18 mouse cellular contexts compared by ENCODE assay signal in genomic region chr3:153509643-153510042, GRCm38 (mm10).
A peak's percentile ranks its signal among the peaks of the same experiment; 100 is the strongest.
DNase-seq lines count a peak whose midpoint lies in the region; ATAC-seq lines count a peak whose summit lies in the region.
"Had no signal": no experiment of that assay in that cellular context is flagged by ENCODE, and none has a peak within 500 bp of the region (broad histone marks: within the 10 kb centered on the region; RNA-seq: fewer than 3 reads in every experiment).

No protein-coding gene starts in this region.

- H3K4me2 ChIP-seq in midbrain, embryonic 14.5 days (ENCODE audit: low read length) = no peak overlapping the region
- H3K4me2 ChIP-seq in midbrain, embryonic 11.5 days = no peak overlapping the region
- H3K4me2 ChIP-seq: embryonic facial prominence, embryonic 12.5 days; heart, embryonic 11.5 days; intestine, embryonic 15.5 days had no signal

- no peaks in the 10 kb centered on the region for H3K36me3 ChIP-seq in midbrain, embryonic 14.5 days (ENCODE audit: control insufficient read depth, insufficient read depth, low read length)
- no peaks in the 10 kb centered on the region for H3K36me3 ChIP-seq in midbrain, embryonic 11.5 days (ENCODE audit: control insufficient read depth, insufficient read depth, low read length)
- H3K36me3 ChIP-seq: intestine, embryonic 15.5 days had no signal

- H3K9ac ChIP-seq in midbrain, embryonic 14.5 days (replicated peaks; ENCODE audit: low read length) = no peak overlapping the region
- no peak overlapping the region for H3K9ac ChIP-seq in midbrain, embryonic 11.5 days (ENCODE audit: low read length)
- H3K9ac ChIP-seq: embryonic facial prominence, embryonic 12.5 days; intestine, embryonic 15.5 days had no signal

- ATAC-seq in frontal cortex, adult (ENCODE audit: low TSS enrichment) = 0 out of 2 replicates have a peak, but pooled peaks have one; percentile 11
- ATAC-seq in midbrain, embryonic 14.5 days (ENCODE audit: low FRiP score, low TSS enrichment) = no peak
- no peak for ATAC-seq in midbrain, embryonic 11.5 days (ENCODE audit: low FRiP score)
- ATAC-seq in megakaryocyte-erythroid progenitor cell, adult 5-6 weeks (replicated peaks; ENCODE audit: low FRiP score, low TSS enrichment, poor library complexity, severe bottlenecking) = 0 out of 2 replicates have a peak, but pooled peaks have one; percentile 35
- ATAC-seq: intestine, embryonic 15.5 days had no signal

- no peak overlapping the region for H3K4me3 ChIP-seq in midbrain, embryonic 14.5 days (replicated peaks; ENCODE audit: low read depth, low read length)
- H3K4me3 ChIP-seq in midbrain, embryonic 11.5 days (ENCODE audit: low read depth, low read length) = no peak overlapping the region
- H3K4me3 ChIP-seq: embryonic facial prominence, embryonic 12.5 days; intestine, embryonic 15.5 days had no signal

- no peaks in the 10 kb centered on the region for H3K27me3 ChIP-seq in midbrain, embryonic 14.5 days (ENCODE audit: control insufficient read depth, insufficient read depth, low read length)
- H3K27me3 ChIP-seq in midbrain, embryonic 11.5 days (ENCODE audit: control insufficient read depth, insufficient read depth, low read length) = no peaks in the 10 kb centered on the region
- H3K27me3 ChIP-seq: embryonic facial prominence, embryonic 12.5 days; intestine, embryonic 15.5 days had no signal

- 63% methylated on average over 4 of the region's 4 CpGs for WGBS in midbrain, embryonic 14.5 days
- 62% methylated on average over 4 of the region's 4 CpGs for WGBS in midbrain, embryonic 11.5 days

- no peaks in the 10 kb centered on the region for H3K9me3 ChIP-seq in midbrain, embryonic 14.5 days (ENCODE audit: control insufficient read depth, low read length)
- H3K9me3 ChIP-seq in midbrain, embryonic 11.5 days (ENCODE audit: control insufficient read depth, low read length) = no peaks in the 10 kb centered on the region
- H3K9me3 ChIP-seq: embryonic facial prominence, embryonic 12.5 days; intestine, embryonic 15.5 days had no signal

- H3K4me1 ChIP-seq in midbrain, embryonic 14.5 days (ENCODE audit: control insufficient read depth, insufficient read depth, low read length) = peaks cover 13% of the 10 kb centered on the region
- H3K4me1 ChIP-seq in midbrain, embryonic 11.5 days (ENCODE audit: control insufficient read depth, insufficient read depth, low read length) = no peaks in the 10 kb centered on the region
- H3K4me1 ChIP-seq: intestine, embryonic 15.5 days had no signal

- peak overlapping the region; percentile 32; the same call in 1 of the 2 replicates for H3K27ac ChIP-seq in midbrain, embryonic 14.5 days (replicated peaks; ENCODE audit: low read depth, low read length)
- no peak overlapping the region for H3K27ac ChIP-seq in midbrain, embryonic 11.5 days (ENCODE audit: low read depth, low read length)
- H3K27ac ChIP-seq: embryonic facial prominence, embryonic 12.5 days; intestine, embryonic 15.5 days; macrophage had no signal

- DNase-seq in frontal cortex, postnatal 14 days (ENCODE audit: low spot score in 2 of 2) = no peak
- DNase-seq in midbrain, embryonic 14.5 days = no peak
- DNase-seq in midbrain, embryonic 11.5 days (ENCODE audit: low spot score, missing footprints) = no peak
- DNase-seq in lung, postnatal 10 days = no peak
- no peak for DNase-seq in adipocyte (ENCODE audit: low spot score)
- DNase-seq: cerebellum, adult 2 months; cerebellum, postnatal 25 days; kidney, adult 9 months; kidney, postnatal 14 days; retina, postnatal 1 day; right cerebral cortex, postnatal 25 days; thymus, postnatal 25 days had no signal

Comparison
In these comparisons a context has a peak if more than half of its experiments do, and no peak if none do; other contexts are left out.
1. ATAC-seq: peak in frontal cortex, adult (single experiment) and megakaryocyte-erythroid progenitor cell, adult 5-6 weeks (single experiment); none in midbrain, embryonic 14.5 days (single experiment) and midbrain, embryonic 11.5 days (single experiment).